Mouse (Mus musculus) adrenal gland, adult (tissue): Measurements from ENCODE around the gene Nuak2.

Experiments used
- DNase-seq, 2 experiments: peaks; one replicate each; pipeline ENCODE4 v3.0.0; 2022 to 2023; ENCODE audit warnings: low spot score in 1 of 2; ENCODE audit not compliant: inconsistent age in 2 of 2

Gene Nuak2

DNA sequence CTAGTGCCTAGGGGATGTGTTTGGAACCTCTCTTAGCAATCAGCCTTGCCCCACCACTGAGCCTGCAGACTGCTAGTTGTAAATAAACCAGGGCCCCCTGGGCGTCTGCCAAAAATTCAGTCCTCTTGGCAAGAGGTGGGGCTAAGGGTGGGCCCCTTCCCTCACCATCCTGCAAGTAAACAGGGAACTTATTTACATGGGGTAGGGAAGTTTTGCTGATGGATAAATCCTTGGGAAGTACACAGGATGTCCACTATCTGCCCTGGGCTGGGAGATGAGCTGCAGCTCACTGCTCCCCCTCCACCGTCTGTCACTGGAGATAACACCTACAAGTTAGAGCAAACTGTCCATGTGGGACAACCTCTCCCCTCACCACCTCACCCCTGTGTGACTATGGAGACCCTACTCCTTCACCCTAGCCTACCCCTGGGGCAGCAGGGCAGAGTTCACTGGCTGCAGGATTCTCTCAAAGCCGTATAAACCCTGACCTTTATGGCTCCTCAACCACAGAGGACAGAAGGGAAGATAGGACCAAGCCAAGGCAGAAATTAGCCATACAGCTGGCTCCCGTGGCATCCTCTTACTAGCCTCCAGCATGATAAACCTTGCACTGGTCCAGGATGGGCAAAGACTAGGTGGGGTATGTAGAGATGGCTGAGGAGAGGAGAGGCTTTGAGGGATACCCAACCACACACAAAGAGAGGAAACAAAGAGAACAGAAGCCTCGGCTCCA, 58.4 kb downstream of the Nuak2 start:
- peak in 1 of 2 experiments; percentile 54 for DNase-seq

- DNase-seq: peak in 1 of 2 experiments; percentile 25
These were observed 58.9 kb downstream of the Nuak2 start for GRCm38 (mm10) chr1:132374873-132375244.

GRCm38 (mm10) chr1:132375256-132375655, 59.3 kb downstream of the Nuak2 start:
- peak in 1 of 2 experiments; percentile 24 for DNase-seq

DNA sequence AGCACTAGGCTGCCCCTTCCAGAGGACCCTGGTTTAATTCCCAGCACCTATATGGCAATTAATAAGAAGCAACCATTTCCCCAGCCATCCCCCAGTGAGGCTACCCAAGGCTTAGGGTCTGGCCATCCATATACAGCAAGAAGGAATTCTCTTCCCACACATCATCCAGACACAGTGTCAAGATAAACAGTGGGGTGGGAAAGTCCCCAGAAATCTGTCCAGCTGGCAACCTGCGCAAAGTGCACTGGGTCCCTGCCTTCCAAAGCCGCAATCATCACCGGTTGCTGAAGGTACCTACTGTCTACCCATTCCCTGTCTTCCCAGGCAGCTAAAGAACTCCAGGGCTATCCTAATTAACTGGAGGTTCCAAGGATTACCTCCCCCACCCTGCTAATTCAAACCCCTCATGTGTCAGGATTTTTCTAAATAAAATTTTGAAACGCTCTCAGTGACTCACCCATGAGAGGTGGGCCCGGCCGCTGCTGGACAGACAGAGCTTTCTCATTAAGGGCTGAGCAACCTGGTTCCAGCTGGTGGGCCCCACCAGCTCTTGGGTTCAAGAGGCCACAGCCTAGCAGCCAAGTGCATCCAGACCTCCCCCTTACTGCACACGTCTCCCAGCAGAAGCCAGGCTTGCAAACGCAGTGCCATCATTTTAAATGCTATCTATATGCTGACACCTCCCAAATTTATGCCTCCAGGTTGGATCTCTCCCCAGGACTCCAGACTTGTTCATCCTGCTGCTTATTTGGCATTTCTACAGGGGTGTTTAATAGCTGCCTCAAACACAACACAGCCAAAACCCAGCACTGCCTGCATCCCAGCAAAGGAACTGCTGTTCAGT, 60.5 kb downstream of the Nuak2 start:
- DNase-seq: peak in 1 of 2 experiments; percentile 18

DNA sequence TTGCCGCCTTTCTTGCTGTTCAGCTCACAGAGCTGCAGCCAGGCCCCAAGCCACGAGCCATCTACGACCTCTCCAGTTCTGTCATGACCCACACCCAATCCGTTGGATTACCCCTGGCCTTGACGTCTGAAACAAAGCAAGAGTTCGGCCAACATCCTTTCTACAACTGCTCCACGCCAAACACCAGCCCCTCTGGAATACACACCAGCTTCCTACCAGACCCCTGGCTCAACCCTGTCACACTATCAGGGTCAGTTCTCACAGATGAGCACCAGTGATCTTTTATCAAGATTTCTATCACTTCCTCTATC, 61.1 kb downstream of the Nuak2 start:
- DNase-seq: peak in 1 of 2 experiments; percentile 37

- DNase-seq: no peak
These were observed 61.9 kb downstream of the Nuak2 start for GRCm38 (mm10) chr1:132377811-132378210.

GRCm38 (mm10) chr1:132380550-132381100, 64.7 kb downstream of the Nuak2 start:
- DNase-seq: no peak

GRCm38 (mm10) chr1:132381929-132382328, 66.0 kb downstream of the Nuak2 start:
- no peak for DNase-seq
